ENCODE assay signal across 15 mouse cellular contexts in the genomic region with DNA sequence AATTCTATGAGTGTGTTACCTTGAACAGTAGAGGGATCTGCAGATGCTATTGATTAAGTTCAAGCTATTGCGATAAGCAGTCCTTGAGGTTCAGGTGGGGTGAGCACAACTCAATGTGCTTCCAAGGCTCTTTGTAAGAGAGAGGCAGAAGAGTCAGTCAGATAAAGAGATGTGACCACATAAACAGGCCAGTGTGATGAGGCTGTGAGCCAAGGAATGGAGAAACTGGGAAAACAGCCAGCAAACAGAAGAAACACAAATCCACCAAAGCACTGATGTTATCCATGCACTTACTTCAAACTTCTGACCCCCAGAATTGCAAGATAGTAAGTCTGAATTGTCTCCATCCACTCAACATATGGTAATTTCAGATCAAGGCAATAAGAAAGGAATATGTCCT.
DNase-seq lines count a peak whose midpoint lies in the region; ATAC-seq and TF ChIP-seq lines count a peak whose summit lies in the region.
"Had no signal": no experiment of that assay in that cellular context is flagged by ENCODE, and none has a peak within 500 bp of the region (broad histone marks: within the 10 kb centered on the region; RNA-seq: fewer than 3 reads in every experiment).

No protein-coding gene starts in this region.

- no peaks in the 10 kb centered on the region for H3K4me1 ChIP-seq in heart, adult 2 months (ENCODE audit: control insufficient read depth, insufficient read depth, low read length)
- no peaks in the 10 kb centered on the region for H3K4me1 ChIP-seq in neural tube, embryonic 15.5 days
- H3K4me1 ChIP-seq: midbrain, embryonic 12.5 days had no signal

- no peak for ATAC-seq in neural tube, embryonic 15.5 days (ENCODE audit: low FRiP score)
- ATAC-seq: Patski had no signal

- TF ChIP-seq EP300 in heart, adult 2 months (IDR thresholded peaks at IDR 0.05; ENCODE audit: insufficient read depth, low read depth, low read length), result no peak

- no peak overlapping the region for H3K4me3 ChIP-seq in heart, adult 2 months
- no peak overlapping the region for H3K4me3 ChIP-seq in neural tube, embryonic 15.5 days (replicated peaks)
- H3K4me3 ChIP-seq: left cerebral cortex, adult 2 months; limb, embryonic 15.5 days; midbrain, embryonic 12.5 days had no signal

- no peak overlapping the region for H3K4me2 ChIP-seq in neural tube, embryonic 15.5 days
- H3K4me2 ChIP-seq: limb, embryonic 15.5 days; midbrain, embryonic 12.5 days had no signal

- H3K36me3 ChIP-seq in heart, adult 2 months (ENCODE audit: control insufficient read depth, insufficient read depth, low read length), result no peaks in the 10 kb centered on the region
- H3K36me3 ChIP-seq in neural tube, embryonic 15.5 days, result no peaks in the 10 kb centered on the region
- H3K36me3 ChIP-seq: limb, embryonic 15.5 days; midbrain, embryonic 12.5 days had no signal

- no peak overlapping the region for H3K27ac ChIP-seq in heart, adult 2 months
- no peak overlapping the region for H3K27ac ChIP-seq in neural tube, embryonic 15.5 days (replicated peaks)
- H3K27ac ChIP-seq: left cerebral cortex, adult 2 months; limb, embryonic 15.5 days; midbrain, embryonic 12.5 days had no signal

- TF ChIP-seq CTCF in heart, adult 2 months (IDR thresholded peaks at IDR 0.05), result no peak

- no peaks in the 10 kb centered on the region for H3K27me3 ChIP-seq in heart, adult 2 months (ENCODE audit: control insufficient read depth, insufficient read depth, low read length)
- H3K27me3 ChIP-seq in neural tube, embryonic 15.5 days (replicated peaks), result no peaks in the 10 kb centered on the region
- H3K27me3 ChIP-seq: CH12.LX; limb, embryonic 15.5 days had no signal

- H3K79me2 ChIP-seq in heart, adult 2 months (replicated peaks; ENCODE audit: control insufficient read depth, insufficient read depth, low read length), result no peaks in the 10 kb centered on the region

- no peak for TF ChIP-seq POLR2A in heart, adult 2 months (IDR thresholded peaks at IDR 0.05; ENCODE audit: insufficient read depth, low read depth, low read length)

- H3K9ac ChIP-seq in heart, adult 2 months (ENCODE audit: low read depth, low read length), result no peak overlapping the region
- no peak overlapping the region for H3K9ac ChIP-seq in neural tube, embryonic 15.5 days (replicated peaks)
- H3K9ac ChIP-seq: limb, embryonic 15.5 days; midbrain, embryonic 12.5 days had no signal

- WGBS in heart, adult 2 months, result 66% methylated on average over 1 of the region's 1 CpGs
- WGBS in neural tube, embryonic 15.5 days, result 96% methylated on average over 1 of the region's 1 CpGs

- no peaks in the 10 kb centered on the region for H3K9me3 ChIP-seq in neural tube, embryonic 15.5 days (replicated peaks)
- H3K9me3 ChIP-seq: limb, embryonic 15.5 days; midbrain, embryonic 12.5 days had no signal

- intact Hi-C loops in heart, adult 2 months (cut with DNase I), result no loop called here

- DNase-seq in heart, postnatal 4 days, result peak; percentile 5
- no peak for DNase-seq in heart, adult 2 months
- DNase-seq in lung, postnatal 10 days, result peak; percentile 48
- no peak for DNase-seq in lung, postnatal 25 days (ENCODE audit: low spot score)
- DNase-seq in adrenal gland, postnatal 10 days, result peak; percentile 29
- peak; percentile 21 for DNase-seq in lung, postnatal 14 days
- DNase-seq: heart, adult 11 months; right cerebral cortex, postnatal 4 days; thymus, postnatal 25 days had no signal

Comparison
In these comparisons a context has a peak if more than half of its experiments do, and no peak if none do; other contexts are left out.
1. DNase-seq: peak in heart, postnatal 4 days (single experiment), lung, postnatal 10 days (single experiment), adrenal gland, postnatal 10 days (single experiment) and lung, postnatal 14 days (single experiment); none in heart, adult 2 months (0 of 2) and lung, postnatal 25 days (single experiment).